Mouse (Mus musculus): Measurements from ENCODE around the gene Raver2.

GRCm38 (mm10) chr4:101087721-101088120 lies 18.9 kb downstream of the Raver2 start:
- TF ChIP-seq ZNF384 (IDR thresholded peaks at IDR 0.05; ENCODE audit: low read depth, low read length) = no peak
- TF ChIP-seq CHD2 (IDR thresholded peaks at IDR 0.05; ENCODE audit: low read depth, low read length) = no peak
